Mouse (Mus musculus) liver, embryonic 11.5 days (tissue): ENCODE data around the gene Fgd4. TPM values are rescaled to one million over a fixed set of nuclear protein-coding genes. Genes with fewer than 3 reads are reported as not detected.
"Not testable (repeated sequence)": the region's sequence is repeated elsewhere in the genome, so short reads cannot be mapped to it uniquely, and the experiment has no call there.

ENCODE experiments used
- ATAC-seq: fragments of 200-750 bp; cut with Nextera tagmentation; replicated peaks from 2 replicates; pipeline ENCODE4 v1.8.0; 2017; ENCODE audit warnings: moderate number of reproducible peaks, mild to moderate bottlenecking, moderate TSS enrichment, moderate library complexity; ENCODE audit not compliant: low FRiP score
- DNase-seq: peaks from one replicate; pipeline ENCODE4 v3.0.0-alpha.2; 2017; ENCODE audit warnings: low spot score
- H3K27ac ChIP-seq: fragments of 300-500 bp; sonication (generic); 2 replicates; pipeline ENCODE4 v1.5.1; 2014; ENCODE audit warnings: mild to moderate bottlenecking, low read depth, low read length, control low read depth
- H3K27me3 ChIP-seq: fragments of 300-500 bp; sonication (generic); replicated peaks from 2 replicates; pipeline ENCODE4 v1.6.1; 2014; ENCODE audit warnings: low read length, mixed read lengths; ENCODE audit not compliant: control insufficient read depth, insufficient read depth
- H3K36me3 ChIP-seq: fragments of 300-500 bp; sonication (generic); 2 replicates; pipeline ENCODE4 v1.6.1; 2014; ENCODE audit warnings: mild to moderate bottlenecking, low read length, moderate library complexity, mixed read lengths; ENCODE audit not compliant: control insufficient read depth, insufficient read depth
- H3K4me1 ChIP-seq: fragments of 300-500 bp; sonication (generic); replicated peaks from 2 replicates; pipeline ENCODE4 v1.6.1; 2014; ENCODE audit warnings: low read length, mixed read lengths; ENCODE audit not compliant: control insufficient read depth, insufficient read depth
- H3K4me2 ChIP-seq: fragments of 300-500 bp; sonication (generic); 2 replicates; pipeline ENCODE4 v1.6.1; 2014; ENCODE audit warnings: mild to moderate bottlenecking, control low read depth, moderate library complexity
- H3K4me3 ChIP-seq: fragments of 300-500 bp; sonication (generic); 2 replicates; pipeline ENCODE4 v1.5.1; 2014; ENCODE audit warnings: low read depth, low read length, control low read depth
- H3K9ac ChIP-seq: fragments of 300-500 bp; sonication (generic); 2 replicates; pipeline ENCODE4 v1.6.1; 2014; ENCODE audit warnings: low read depth, low read length, control low read depth
- H3K9me3 ChIP-seq: fragments of 300-500 bp; sonication (generic); 2 replicates; pipeline ENCODE4 v1.6.1; 2016; ENCODE audit warnings: low read length, inconsistent platforms, mixed read lengths; ENCODE audit not compliant: control insufficient read depth
- WGBS: fragments of 180-500 bp; shearing (Covaris S2); extraction: QIAGEN DNeasy Blood & Tissue Kit; methylation state at CpG from one replicate; pipeline ENCODE4 v1.1.7; 2014; 5-methylcytosine and 5-hydroxymethylcytosine counted together
- polyA plus RNA-seq: library from polyadenylated mRNA; unstranded; fragments of >200 nt; fragmentation: Nextera tagmentation; extraction: Ambion mirVana; gene quantifications from 2 replicates; pipeline ENCODE4 v1.2.1, GENCODE M21; 2014

Gene Fgd4
- polyA plus RNA-seq, 1 experiment from 2014 or later = 5.0 TPM

DNA sequence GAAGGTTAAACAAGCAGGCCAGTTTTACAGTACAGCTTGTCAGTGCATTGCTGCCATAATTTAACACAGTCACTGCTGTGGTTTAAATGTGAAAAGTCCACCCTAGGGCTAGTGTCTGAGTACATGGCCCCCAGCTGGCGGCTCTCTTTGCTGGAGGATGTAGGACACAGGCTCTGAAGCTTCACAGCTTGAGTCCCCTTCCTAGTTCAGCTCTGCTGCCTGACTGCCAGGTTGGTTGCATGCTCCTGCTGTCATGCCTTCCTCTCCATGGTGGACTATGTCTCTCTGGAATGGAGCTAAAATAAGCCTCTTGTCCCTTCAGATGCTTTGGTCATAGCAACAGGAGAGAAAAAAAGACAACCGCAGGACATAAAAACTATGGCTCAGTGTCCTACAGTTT lies 46.3 kb downstream of the Fgd4 start:
- Histone ChIP-seq H3K9ac (no peak overlapping the region), H3K9me3 (no peaks in the 10 kb centered on the region), H3K4me2 (no peak overlapping the region), H3K4me1 (no peaks in the 10 kb centered on the region; the same call in 1 of the 2 replicates), H3K36me3 (no peaks in the 10 kb centered on the region), H3K4me3 (no peak overlapping the region), H3K27ac (no peak overlapping the region), H3K27me3 (no peaks in the 10 kb centered on the region)
- ATAC-seq = no peak
- DNase-seq = no peak
- 71% methylated on average over 2 of the region's 2 CpGs for WGBS

DNA sequence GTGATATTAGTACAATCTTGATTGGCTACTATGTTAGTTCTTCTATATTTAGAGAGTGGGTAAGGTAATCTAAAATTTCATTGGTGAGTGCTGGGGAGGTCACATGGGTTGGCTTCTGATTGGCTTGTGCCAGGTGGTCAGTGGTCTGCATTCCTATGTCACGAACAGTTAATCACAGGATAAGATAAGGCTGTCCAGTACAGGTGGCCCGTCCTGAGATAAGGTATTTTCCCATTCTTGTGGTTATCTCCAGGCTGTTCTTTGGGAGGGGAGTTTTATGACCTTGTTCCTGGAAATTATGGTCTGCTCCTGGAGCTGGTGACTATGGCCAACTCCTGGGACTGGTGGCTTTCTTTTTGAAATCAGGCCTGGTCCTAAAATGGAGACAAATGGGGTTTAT lies 48.2 kb downstream of the Fgd4 start:
- H3K4me3 ChIP-seq = no peak overlapping the region
- no peak overlapping the region for H3K4me2 ChIP-seq
- DNase-seq (no peak), ATAC-seq (no peak)
- H3K27ac ChIP-seq = no peak overlapping the region
- no peaks in the 10 kb centered on the region for H3K9me3 ChIP-seq
- no peaks in the 10 kb centered on the region for H3K27me3 ChIP-seq
- WGBS = 42% methylated on average over 2 of the region's 2 CpGs
- no peaks in the 10 kb centered on the region for H3K36me3 ChIP-seq
- H3K4me1 ChIP-seq = no peaks in the 10 kb centered on the region; the same call in 1 of the 2 replicates
- H3K9ac ChIP-seq = no peak overlapping the region

DNA sequence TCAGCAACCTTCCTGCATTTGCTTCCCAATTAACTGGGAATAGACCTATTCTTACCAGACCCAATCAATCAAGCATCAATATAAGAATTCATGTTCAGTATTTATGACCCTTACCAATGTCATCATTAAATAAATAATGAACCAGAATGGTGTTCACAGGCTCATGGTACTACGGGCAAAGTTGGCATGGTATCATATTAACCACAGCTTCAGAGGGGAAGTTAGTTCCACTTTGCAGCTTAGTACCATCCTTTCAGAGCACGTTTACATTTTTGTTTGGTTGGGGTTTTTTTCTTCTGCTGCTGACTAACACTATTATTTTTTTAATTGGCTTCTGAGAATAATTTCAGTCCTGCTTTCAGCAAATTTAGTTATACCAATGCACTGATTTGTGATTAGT lies 51.2 kb downstream of the Fgd4 start:
- no peak overlapping the region for H3K4me3 ChIP-seq
- H3K27me3 ChIP-seq = no peaks in the 10 kb centered on the region
- ATAC-seq (no peak), DNase-seq (no peak)
- H3K9me3 ChIP-seq = no peaks in the 10 kb centered on the region
- no peak overlapping the region for H3K9ac ChIP-seq
- peaks cover 4% of the 10 kb centered on the region for H3K4me1 ChIP-seq
- no peak overlapping the region for H3K27ac ChIP-seq
- H3K4me2 ChIP-seq = no peak overlapping the region
- WGBS = 68% methylated on average over 2 of the region's 2 CpGs
- H3K36me3 ChIP-seq = no peaks in the 10 kb centered on the region

DNA sequence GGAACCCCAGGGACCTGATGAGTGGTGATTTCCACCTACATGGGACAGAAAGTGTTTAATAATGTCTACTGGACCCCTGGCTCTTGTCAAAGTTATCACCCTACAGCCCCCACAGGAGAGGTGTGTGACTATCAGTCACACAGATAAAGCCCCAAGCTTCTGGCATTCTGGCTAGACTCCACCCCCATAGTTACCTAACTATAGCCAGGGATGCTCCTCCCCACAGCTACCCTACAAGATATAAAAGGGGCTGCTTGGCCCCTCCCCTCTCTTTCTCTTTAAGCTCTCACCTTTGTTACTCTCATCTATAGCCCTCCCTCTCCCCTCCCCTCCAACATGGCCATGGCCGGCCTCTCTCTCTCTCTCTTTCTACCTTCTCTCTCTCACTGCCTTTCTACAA lies 53.7 kb downstream of the Fgd4 start:
- H3K4me1 ChIP-seq = peaks cover 4% of the 10 kb centered on the region
- no peak overlapping the region for H3K27ac ChIP-seq
- no peaks in the 10 kb centered on the region for H3K36me3 ChIP-seq
- no peaks in the 10 kb centered on the region for H3K27me3 ChIP-seq
- no peak overlapping the region for H3K4me2 ChIP-seq
- no peak overlapping the region for H3K4me3 ChIP-seq
- H3K9ac ChIP-seq = no peak overlapping the region
- 73% methylated on average over 1 of the region's 1 CpGs for WGBS
- ATAC-seq (no peak), DNase-seq (no peak)
- H3K9me3 ChIP-seq = no peaks in the 10 kb centered on the region

DNA sequence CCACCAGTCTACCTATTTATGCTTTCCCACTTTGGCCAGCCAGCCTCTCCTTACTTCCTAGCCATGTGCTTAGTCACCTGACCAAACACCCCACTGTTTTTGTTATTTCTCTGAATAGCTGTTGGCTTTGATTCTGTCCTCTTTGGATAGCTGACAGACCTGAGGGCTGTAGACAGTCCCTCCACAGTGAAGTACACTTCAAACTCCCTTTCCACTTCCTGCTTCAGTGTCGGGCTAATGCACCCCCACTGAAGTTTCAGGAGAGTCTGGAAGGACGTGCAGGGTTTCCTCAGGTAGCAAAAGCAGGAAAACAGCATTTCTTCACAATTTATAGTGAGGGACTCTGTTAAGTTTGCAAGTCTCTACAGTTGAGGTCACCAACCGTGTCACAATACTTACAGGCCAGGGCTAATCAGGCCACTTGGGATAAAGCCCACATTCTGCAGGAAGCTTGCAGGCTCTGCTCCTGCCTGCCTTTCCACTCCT lies 57.4 kb downstream of the Fgd4 start:
- Histone ChIP-seq H3K9me3 (no peaks in the 10 kb centered on the region), H3K4me1 (peaks cover 4% of the 10 kb centered on the region), H3K36me3 (no peaks in the 10 kb centered on the region), H3K4me2 (no peak overlapping the region), H3K27me3 (no peaks in the 10 kb centered on the region), H3K4me3 (no peak overlapping the region), H3K27ac (no peak overlapping the region), H3K9ac (no peak overlapping the region)
- 68% methylated on average over 3 of the region's 3 CpGs for WGBS
- DNase-seq (no peak), ATAC-seq (no peak)

DNA sequence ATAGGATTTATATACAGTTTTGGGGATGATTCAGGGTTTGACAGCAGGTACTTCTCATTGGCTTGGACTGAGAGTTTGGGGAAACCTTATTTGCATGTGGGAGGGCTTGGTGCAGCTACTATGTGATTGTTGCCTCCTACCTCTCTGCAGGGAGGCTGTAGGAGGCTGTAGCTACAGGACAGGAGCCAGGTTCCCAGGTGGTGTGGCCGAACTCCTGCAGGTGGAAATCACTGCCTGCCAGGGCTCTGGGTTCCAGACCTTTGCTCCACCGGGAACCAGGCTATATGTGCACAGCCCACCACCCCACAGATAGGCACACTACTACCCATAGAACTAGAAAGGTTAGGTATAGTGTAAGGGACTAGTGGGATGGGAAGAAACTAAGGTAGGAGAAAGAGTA lies 61.0 kb downstream of the Fgd4 start:
- ATAC-seq, H3K4me3 ChIP-seq: not testable (repeated sequence)
- WGBS = 57% methylated on average over 2 of the region's 2 CpGs

GRCm38 (mm10) chr16:16535232-16535631 lies 65.1 kb downstream of the Fgd4 start:
- WGBS = 62% methylated on average over 2 of the region's 2 CpGs
- Histone ChIP-seq H3K4me3 (no peak overlapping the region), H3K9ac (no peak overlapping the region), H3K9me3 (no peaks in the 10 kb centered on the region), H3K27ac (no peak overlapping the region), H3K36me3 (no peaks in the 10 kb centered on the region), H3K4me2 (no peak overlapping the region), H3K27me3 (no peaks in the 10 kb centered on the region), H3K4me1 (no peaks in the 10 kb centered on the region)
- DNase-seq (no peak), ATAC-seq (no peak)

More for the DNA sequence above, 61.0 kb downstream of the Fgd4 start:
- H3K27ac ChIP-seq, H3K27me3 ChIP-seq, H3K9ac ChIP-seq, H3K36me3 ChIP-seq, H3K4me2 ChIP-seq, H3K9me3 ChIP-seq, H3K4me1 ChIP-seq, DNase-seq: not testable (repeated sequence)

DNA sequence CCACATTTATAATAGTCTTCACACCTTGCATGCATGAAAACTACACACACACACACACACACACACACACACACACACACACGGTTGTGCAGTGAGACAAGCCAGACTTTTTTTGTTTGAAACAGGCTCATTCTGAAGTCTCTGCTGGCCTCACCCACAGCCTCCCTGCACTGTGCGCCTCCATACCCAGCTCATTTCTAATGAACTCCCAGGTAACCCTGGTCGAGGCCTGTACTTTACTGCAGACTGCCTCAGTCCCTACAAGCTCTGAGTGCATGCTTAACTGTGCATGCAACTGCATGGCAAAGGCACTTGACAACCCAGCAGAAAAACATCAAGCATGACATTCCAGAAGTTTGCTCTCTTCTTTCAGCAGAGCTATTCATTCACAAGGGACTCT lies 72.3 kb downstream of the Fgd4 start:
- Histone ChIP-seq H3K27ac (no peak overlapping the region), H3K4me3 (no peak overlapping the region), H3K27me3 (no peaks in the 10 kb centered on the region), H3K9ac (no peak overlapping the region), H3K4me2 (no peak overlapping the region), H3K36me3 (no peaks in the 10 kb centered on the region), H3K4me1 (no peaks in the 10 kb centered on the region), H3K9me3 (no peaks in the 10 kb centered on the region)
- DNase-seq (no peak), ATAC-seq (no peak)
- 80% methylated on average over 3 of the region's 3 CpGs for WGBS

DNA sequence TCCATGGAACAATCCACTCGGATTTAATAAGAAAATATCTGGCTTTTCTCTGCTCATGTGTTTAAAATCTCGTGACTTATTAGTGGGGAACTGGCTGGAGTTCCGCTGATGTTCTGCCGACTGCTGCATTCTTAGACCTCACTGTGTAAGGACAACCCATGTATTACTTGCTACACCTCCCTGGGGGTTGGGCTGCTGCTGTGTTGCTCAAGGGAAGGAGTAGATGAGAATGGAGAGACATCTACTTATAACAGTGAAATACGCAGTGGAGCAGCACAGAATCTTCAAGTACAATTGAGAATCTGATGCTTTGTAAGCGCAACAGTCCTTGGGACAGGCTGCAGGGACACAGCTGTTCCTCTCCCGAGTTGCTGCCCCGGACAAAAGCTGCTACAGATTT lies 73.1 kb downstream of the Fgd4 start:
- no peak overlapping the region for H3K4me2 ChIP-seq

More for the DNA sequence above, 73.1 kb downstream of the Fgd4 start:
- ATAC-seq (no peak), DNase-seq (no peak)
- H3K27ac ChIP-seq = no peak overlapping the region
- no peaks in the 10 kb centered on the region for H3K27me3 ChIP-seq
- H3K4me3 ChIP-seq = no peak overlapping the region
- no peaks in the 10 kb centered on the region for H3K4me1 ChIP-seq
- H3K36me3 ChIP-seq = no peaks in the 10 kb centered on the region
- no peak overlapping the region for H3K9ac ChIP-seq
- no peaks in the 10 kb centered on the region for H3K9me3 ChIP-seq
- 67% methylated on average over 8 of the region's 8 CpGs for WGBS
